Mouse (Mus musculus): ENCODE measurements around the gene Slc7a11. TPM values are rescaled to one million over a fixed set of nuclear protein-coding genes. Genes with fewer than 3 reads are reported as not detected.

Gene Slc7a11
- polyA plus RNA-seq, 1 experiment, result 0.99 TPM

DNA sequence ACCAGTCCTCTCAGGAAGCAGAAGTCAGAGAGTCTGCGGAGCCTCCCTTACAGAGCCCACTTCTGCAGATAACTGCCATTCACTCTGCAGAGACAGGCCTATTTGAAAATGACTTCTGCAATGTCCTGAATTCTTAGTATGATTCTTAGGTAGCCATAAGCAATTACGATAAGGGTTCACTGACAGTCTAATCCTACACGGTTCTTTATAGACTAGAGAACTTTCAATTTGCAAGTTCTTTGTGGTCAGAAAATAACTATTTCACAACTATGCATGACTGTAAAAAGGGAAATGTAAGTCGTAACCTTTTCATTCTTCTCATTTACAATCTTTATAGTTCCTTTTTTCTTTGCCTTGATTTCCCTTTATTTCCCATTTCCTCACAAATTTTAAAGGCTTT, 380.0 kb downstream of the Slc7a11 start:
- H3K4me1 ChIP-seq (ENCODE audit: control insufficient read depth, insufficient read depth, insufficient read length), result no peaks in the 10 kb centered on the region
- no peak overlapping the region for H3K27ac ChIP-seq (ENCODE audit: insufficient read depth, low read length)
- H3K4me3 ChIP-seq (ENCODE audit: extremely low read depth, insufficient read depth, insufficient read length), result no peak overlapping the region
- TF ChIP-seq CTCF (IDR thresholded peaks at IDR 0.05; ENCODE audit: extremely low read depth, insufficient read depth, insufficient read length, insufficient replicate concordance) (no peak), POLR2A (IDR thresholded peaks at IDR 0.05; ENCODE audit: low read depth, low read length) (no peak)
- no peaks in the 10 kb centered on the region for H3K27me3 ChIP-seq (ENCODE audit: control insufficient read depth, insufficient read depth, low read length)
- DNase-seq (ENCODE audit: low read depth in 1 of 2, low spot score in 2 of 2), result no peak
- 62% methylated on average over 4 of the region's 4 CpGs for WGBS
- H3K36me3 ChIP-seq (ENCODE audit: control insufficient read depth, insufficient read depth, low read length), result no peaks in the 10 kb centered on the region

GRCm38 (mm10) chr3:50044666-50045065, 398.7 kb downstream of the Slc7a11 start:
- no peaks in the 10 kb centered on the region for H3K4me1 ChIP-seq (ENCODE audit: control insufficient read depth, insufficient read depth, insufficient read length)
- no peak for DNase-seq (ENCODE audit: low read depth in 1 of 2, low spot score in 2 of 2)
- H3K36me3 ChIP-seq (ENCODE audit: control insufficient read depth, insufficient read depth, low read length), result no peaks in the 10 kb centered on the region
- WGBS, result 90% methylated on average over 5 of the region's 5 CpGs
- no peak overlapping the region for H3K27ac ChIP-seq (ENCODE audit: insufficient read depth, low read length)
- H3K4me3 ChIP-seq (ENCODE audit: extremely low read depth, insufficient read depth, insufficient read length), result no peak overlapping the region
- no peak for TF ChIP-seq CTCF (IDR thresholded peaks at IDR 0.05; ENCODE audit: extremely low read depth, insufficient read depth, insufficient read length, insufficient replicate concordance)
- no peak for TF ChIP-seq POLR2A (IDR thresholded peaks at IDR 0.05; ENCODE audit: low read depth, low read length)
- H3K27me3 ChIP-seq (ENCODE audit: control insufficient read depth, insufficient read depth, low read length), result no peaks in the 10 kb centered on the region

- DNase-seq (ENCODE audit: low read depth in 1 of 2, low spot score in 2 of 2), result no peak
- Histone ChIP-seq H3K36me3 (ENCODE audit: control insufficient read depth, insufficient read depth, low read length) (no peaks in the 10 kb centered on the region), H3K27ac (ENCODE audit: insufficient read depth, low read length) (no peak overlapping the region), H3K27me3 (ENCODE audit: control insufficient read depth, insufficient read depth, low read length) (no peaks in the 10 kb centered on the region), H3K4me1 (ENCODE audit: control insufficient read depth, insufficient read depth, insufficient read length) (no peaks in the 10 kb centered on the region), H3K4me3 (ENCODE audit: extremely low read depth, insufficient read depth, insufficient read length) (no peak overlapping the region)
- no peak for TF ChIP-seq POLR2A (IDR thresholded peaks at IDR 0.05; ENCODE audit: low read depth, low read length)
- no peak for TF ChIP-seq CTCF (IDR thresholded peaks at IDR 0.05; ENCODE audit: extremely low read depth, insufficient read depth, insufficient read length, insufficient replicate concordance)
Measured at GRCm38 (mm10) chr3:50044160-50044559, 399.3 kb downstream of the Slc7a11 start.

DNA sequence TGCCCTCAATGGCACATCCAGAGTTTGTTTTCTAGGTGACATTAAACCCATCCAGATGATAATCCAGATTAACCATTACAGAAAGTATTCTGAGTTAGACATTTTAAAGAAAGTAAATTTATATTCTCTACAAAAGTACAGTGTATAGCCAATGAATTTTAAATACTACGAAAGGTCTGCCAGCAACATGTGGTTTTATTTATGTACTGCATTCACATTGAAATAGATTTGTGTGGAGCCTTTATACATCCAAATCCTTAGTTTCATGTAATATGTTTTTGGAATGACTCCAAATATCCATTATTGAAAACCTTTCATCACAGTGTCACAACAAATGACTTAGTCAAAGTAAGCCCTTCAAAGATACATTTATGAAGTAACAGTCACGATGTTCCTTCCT, 402.3 kb downstream of the Slc7a11 start:
- no peaks in the 10 kb centered on the region for H3K4me1 ChIP-seq (ENCODE audit: control insufficient read depth, insufficient read depth, insufficient read length)
- H3K36me3 ChIP-seq (ENCODE audit: control insufficient read depth, insufficient read depth, low read length), result no peaks in the 10 kb centered on the region
- H3K27ac ChIP-seq (ENCODE audit: insufficient read depth, low read length), result no peak overlapping the region
- H3K4me3 ChIP-seq (ENCODE audit: extremely low read depth, insufficient read depth, insufficient read length), result no peak overlapping the region
- H3K27me3 ChIP-seq (ENCODE audit: control insufficient read depth, insufficient read depth, low read length), result no peaks in the 10 kb centered on the region
- no peak for TF ChIP-seq POLR2A (IDR thresholded peaks at IDR 0.05; ENCODE audit: low read depth, low read length)
- TF ChIP-seq CTCF (IDR thresholded peaks at IDR 0.05; ENCODE audit: extremely low read depth, insufficient read depth, insufficient read length, insufficient replicate concordance), result no peak
- WGBS, result 87% methylated on average over 2 of the region's 2 CpGs
- DNase-seq (ENCODE audit: low read depth in 1 of 2, low spot score in 2 of 2), result no peak

- no peaks in the 10 kb centered on the region for H3K27me3 ChIP-seq (ENCODE audit: control insufficient read depth, insufficient read depth, low read length)
- H3K4me1 ChIP-seq (ENCODE audit: control insufficient read depth, insufficient read depth, insufficient read length), result no peaks in the 10 kb centered on the region
- WGBS, result 86% methylated on average over 9 of the region's 9 CpGs
- no peak overlapping the region for H3K27ac ChIP-seq (ENCODE audit: insufficient read depth, low read length)
- no peak for DNase-seq (ENCODE audit: low read depth in 1 of 2, low spot score in 2 of 2)
- no peak overlapping the region for H3K4me3 ChIP-seq (ENCODE audit: extremely low read depth, insufficient read depth, insufficient read length)
- H3K36me3 ChIP-seq (ENCODE audit: control insufficient read depth, insufficient read depth, low read length), result no peaks in the 10 kb centered on the region
- TF ChIP-seq POLR2A (IDR thresholded peaks at IDR 0.05; ENCODE audit: low read depth, low read length), result no peak
- TF ChIP-seq CTCF (IDR thresholded peaks at IDR 0.05; ENCODE audit: extremely low read depth, insufficient read depth, insufficient read length, insufficient replicate concordance), result no peak
Measured at GRCm38 (mm10) chr3:50035875-50036528, 407.4 kb downstream of the Slc7a11 start.

DNA sequence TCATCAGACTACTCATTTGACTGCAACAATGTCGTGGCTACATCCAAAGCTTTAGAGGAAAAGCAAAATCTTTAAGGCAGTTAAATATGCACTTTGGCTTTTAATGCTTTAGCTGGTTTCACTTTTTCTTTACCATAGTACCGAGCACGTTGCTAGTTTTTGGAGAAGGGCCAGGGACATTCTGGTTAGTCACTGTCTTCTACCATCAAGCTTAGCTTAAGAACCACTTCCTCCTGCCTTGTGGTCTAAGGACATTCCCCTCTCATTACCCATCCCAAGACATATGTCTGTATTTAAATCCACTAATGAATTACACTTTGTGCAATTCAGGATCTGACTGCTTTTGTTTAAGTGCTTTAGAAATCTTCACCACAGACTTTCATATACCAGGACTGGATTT, 410.1 kb downstream of the Slc7a11 start:
- TF ChIP-seq POLR2A (IDR thresholded peaks at IDR 0.05; ENCODE audit: low read depth, low read length) (no peak), CTCF (IDR thresholded peaks at IDR 0.05; ENCODE audit: extremely low read depth, insufficient read depth, insufficient read length, insufficient replicate concordance) (no peak)
- no peak overlapping the region for H3K27ac ChIP-seq (ENCODE audit: insufficient read depth, low read length)

DNA sequence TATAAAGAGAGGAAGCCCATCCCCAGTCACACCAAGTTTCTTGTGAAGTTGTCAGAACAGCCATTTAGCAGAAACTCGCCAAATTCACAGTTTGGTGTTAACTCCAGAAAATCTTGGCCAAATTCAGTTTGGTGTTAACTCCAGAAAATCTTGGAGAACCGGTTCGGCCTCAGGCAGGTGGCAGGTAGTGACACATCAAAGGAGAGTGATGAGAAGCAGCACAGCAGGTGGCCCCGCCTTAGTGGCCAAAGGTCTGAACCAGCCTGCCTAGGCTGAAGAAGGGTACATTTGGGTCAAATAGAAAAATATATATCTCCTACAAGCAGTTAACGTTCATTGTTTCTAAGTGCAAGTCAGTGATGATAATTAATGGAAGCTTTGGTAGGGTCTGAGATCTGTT, 417.4 kb downstream of the Slc7a11 start:
- no peaks in the 10 kb centered on the region for H3K36me3 ChIP-seq (ENCODE audit: control insufficient read depth, insufficient read depth, low read length)
- no peak overlapping the region for H3K27ac ChIP-seq (ENCODE audit: insufficient read depth, low read length)
- TF ChIP-seq CTCF (IDR thresholded peaks at IDR 0.05; ENCODE audit: extremely low read depth, insufficient read depth, insufficient read length, insufficient replicate concordance), result no peak
- 65% methylated on average over 5 of the region's 5 CpGs for WGBS
- no peak for DNase-seq (ENCODE audit: low read depth in 1 of 2, low spot score in 2 of 2)
- H3K4me1 ChIP-seq (ENCODE audit: control insufficient read depth, insufficient read depth, insufficient read length), result no peaks in the 10 kb centered on the region
- H3K27me3 ChIP-seq (ENCODE audit: control insufficient read depth, insufficient read depth, low read length), result no peaks in the 10 kb centered on the region
- H3K4me3 ChIP-seq (ENCODE audit: extremely low read depth, insufficient read depth, insufficient read length), result no peak overlapping the region

More for the DNA sequence above, 410.1 kb downstream of the Slc7a11 start:
- no peak overlapping the region for H3K4me3 ChIP-seq (ENCODE audit: extremely low read depth, insufficient read depth, insufficient read length)
- H3K36me3 ChIP-seq (ENCODE audit: control insufficient read depth, insufficient read depth, low read length), result no peaks in the 10 kb centered on the region
- DNase-seq (ENCODE audit: low read depth in 1 of 2, low spot score in 2 of 2), result no peak
- no peaks in the 10 kb centered on the region for H3K4me1 ChIP-seq (ENCODE audit: control insufficient read depth, insufficient read depth, insufficient read length)
- WGBS, result 38% methylated on average over 3 of the region's 3 CpGs
- no peaks in the 10 kb centered on the region for H3K27me3 ChIP-seq (ENCODE audit: control insufficient read depth, insufficient read depth, low read length)
